ENCODE assay signal across 32 mouse cellular contexts in the genomic region with DNA sequence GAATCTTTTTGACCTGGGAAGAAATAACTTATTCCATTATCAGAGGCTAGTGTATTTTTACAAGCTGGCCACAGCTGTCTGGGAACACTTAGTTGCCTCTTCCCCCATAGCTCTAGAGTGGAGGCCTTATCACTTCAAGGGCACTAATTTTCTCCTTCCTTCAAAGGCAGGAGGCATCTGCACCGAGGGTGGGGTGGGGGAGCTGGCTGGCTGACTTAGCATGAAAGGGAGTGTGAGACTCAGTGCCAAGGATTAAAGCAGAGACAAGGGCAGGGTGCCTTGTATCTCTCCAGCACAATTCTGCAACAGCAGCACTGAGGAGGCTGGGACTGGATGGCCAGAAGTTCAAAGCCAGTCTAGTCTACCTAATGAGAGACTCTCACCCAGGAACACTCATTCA. TPM values are rescaled to one million over a fixed set of nuclear protein-coding genes. Genes with fewer than 3 reads are reported as not detected.
A peak's percentile ranks its signal among the peaks of the same experiment; 100 is the strongest.
DNase-seq lines count a peak whose midpoint lies in the region; ATAC-seq lines count a peak whose summit lies in the region.
"Had no signal": no experiment of that assay in that cellular context is flagged by ENCODE, and none has a peak within 500 bp of the region (broad histone marks: within the 10 kb centered on the region; RNA-seq: fewer than 3 reads in every experiment).

No protein-coding gene starts in this region.

- intact Hi-C loops in heart, postnatal 25 days (cut with DNase I): no loop called here

- H3K4me1 ChIP-seq in heart, embryonic 13.5 days: peaks cover 20% of the 10 kb centered on the region
- H3K4me1 ChIP-seq: embryonic facial prominence, embryonic 12.5 days; hindbrain, embryonic 10.5 days; hindbrain, embryonic 15.5 days; kidney, embryonic 15.5 days; limb, embryonic 12.5 days; liver, embryonic 15.5 days; midbrain, embryonic 15.5 days; stomach, embryonic 15.5 days had no signal

- no peak overlapping the region for H3K9ac ChIP-seq in heart, embryonic 13.5 days
- H3K9ac ChIP-seq: embryonic facial prominence, embryonic 12.5 days; forebrain, postnatal 0 days; heart, embryonic 15.5 days; hindbrain, embryonic 15.5 days; kidney, embryonic 15.5 days; limb, embryonic 12.5 days; liver, embryonic 15.5 days; lung, embryonic 14.5 days; midbrain, embryonic 15.5 days; stomach, embryonic 15.5 days had no signal

- DNase-seq in heart, postnatal 25 days (ENCODE audit: low spot score): no peak
- DNase-seq in ovary, adult 18-20 months (ENCODE audit: low spot score): peak; percentile 83
- no peak for DNase-seq in ovary, postnatal 14 days (ENCODE audit: low spot score)
- DNase-seq in brain, adult 2 months (ENCODE audit: low read depth, low spot score): peak; percentile 7
- DNase-seq in testis, postnatal 10 days (ENCODE audit: low spot score): peak; percentile 61
- DNase-seq in lung, postnatal 14 days: no peak
- no peak for DNase-seq in layer of hippocampus, adult 9-11 months
- DNase-seq: adrenal gland, postnatal 10 days; cerebellum, adult 11-12 months; cerebellum, adult 9-11 months; embryo, embryonic 11 days; forebrain, postnatal 0 days; kidney, adult 11 months; kidney, postnatal 25 days; lung, embryonic 14.5 days; right cerebral cortex, postnatal 25 days; thymus, adult 2 months; thymus, postnatal 36 days had no signal

- H3K4me2 ChIP-seq in heart, embryonic 13.5 days: no peak overlapping the region
- H3K4me2 ChIP-seq: embryonic facial prominence, embryonic 12.5 days; heart, embryonic 15.5 days; hindbrain, embryonic 15.5 days; kidney, embryonic 15.5 days; limb, embryonic 12.5 days; liver, embryonic 15.5 days; lung, embryonic 14.5 days; midbrain, embryonic 15.5 days; stomach, embryonic 15.5 days had no signal

- no peak overlapping the region for H3K4me3 ChIP-seq in heart, embryonic 13.5 days
- H3K4me3 ChIP-seq: embryonic facial prominence, embryonic 12.5 days; heart, embryonic 15.5 days; hindbrain, embryonic 10.5 days; hindbrain, embryonic 15.5 days; kidney, embryonic 15.5 days; left cerebral cortex, adult 2 months; limb, embryonic 12.5 days; liver, embryonic 15.5 days; midbrain, embryonic 15.5 days; stomach, embryonic 15.5 days had no signal

- H3K36me3 ChIP-seq in heart, embryonic 13.5 days: no peaks in the 10 kb centered on the region
- H3K36me3 ChIP-seq: embryonic facial prominence, embryonic 12.5 days; heart, embryonic 15.5 days; hindbrain, embryonic 10.5 days; hindbrain, embryonic 15.5 days; kidney, embryonic 15.5 days; limb, embryonic 12.5 days; liver, embryonic 15.5 days; midbrain, embryonic 15.5 days; stomach, embryonic 15.5 days had no signal

- no peak; the same call in 1 of the 2 replicates for ATAC-seq in heart, embryonic 13.5 days (ENCODE audit: extremely low read depth, insufficient number of reproducible peaks, low FRiP score, low TSS enrichment)
- ATAC-seq: activated CD4-positive, CD25-positive, alpha-beta regulatory T cell, adult 4 months; CD4-positive, CD25-positive, alpha-beta regulatory T cell, adult 4 months; forebrain, postnatal 0 days; inflammation-experienced regulatory T-cells, adult 6 months; midbrain, embryonic 15.5 days had no signal

- 0% methylated on average over 1 of the region's 1 CpGs for WGBS in heart, embryonic 13.5 days

- H3K27ac ChIP-seq in heart, embryonic 13.5 days (replicated peaks): 0 out of 2 replicates have a peak overlapping the region, but pooled peaks have one; percentile 13
- H3K27ac ChIP-seq: embryonic facial prominence, embryonic 12.5 days; heart, embryonic 15.5 days; hindbrain, embryonic 10.5 days; hindbrain, embryonic 15.5 days; kidney, embryonic 15.5 days; left cerebral cortex, adult 2 months; limb, embryonic 12.5 days; liver, embryonic 15.5 days; midbrain, embryonic 15.5 days; stomach, embryonic 15.5 days had no signal

- no peaks in the 10 kb centered on the region for H3K9me3 ChIP-seq in heart, embryonic 13.5 days
- H3K9me3 ChIP-seq: embryonic facial prominence, embryonic 12.5 days; heart, embryonic 15.5 days; hindbrain, embryonic 10.5 days; hindbrain, embryonic 15.5 days; kidney, embryonic 15.5 days; limb, embryonic 12.5 days; liver, embryonic 15.5 days; midbrain, embryonic 15.5 days; stomach, embryonic 15.5 days had no signal

- H3K27me3 ChIP-seq in heart, embryonic 13.5 days (replicated peaks): no peaks in the 10 kb centered on the region
- H3K27me3 ChIP-seq: embryonic facial prominence, embryonic 12.5 days; heart, embryonic 15.5 days; hindbrain, embryonic 15.5 days; kidney, embryonic 15.5 days; limb, embryonic 12.5 days; liver, embryonic 15.5 days; midbrain, embryonic 15.5 days; stomach, embryonic 15.5 days had no signal

RNA-seq across cellular contexts. Expression of gene Ppcdc, which starts 50.8 kb away (rescaled TPM):
- polyA plus RNA-seq in heart, embryonic 13.5 days (2015; fragmentation: Nextera tagmentation; extraction: Ambion mirVana): 15.0 and 18.7 TPM in 2 replicates
- total RNA-seq in heart, postnatal 25 days (2021): 1 to 10 TPM; 7.8 to 8.7 TPM

Comparison
In these comparisons a context has a peak if more than half of its experiments do, and no peak if none do; other contexts are left out.
1. DNase-seq: peak in ovary, adult 18-20 months (single experiment), brain, adult 2 months (single experiment) and testis, postnatal 10 days (single experiment); none in heart, postnatal 25 days (single experiment), ovary, postnatal 14 days (single experiment), lung, postnatal 14 days (single experiment) and layer of hippocampus, adult 9-11 months (single experiment).